Mouse (Mus musculus): ENCODE measurements around the gene Pgf. TPM values are rescaled to one million over a fixed set of nuclear protein-coding genes. Genes with fewer than 3 reads are reported as not detected.

Gene Pgf
- polyA plus RNA-seq, 1 experiment from 2014 or later, result 6.3 TPM

- no peak overlapping the region for H3K9ac ChIP-seq
- H3K4me3 ChIP-seq (replicated peaks), result no peak overlapping the region
- peaks cover 65% of the 10 kb centered on the region for H3K36me3 ChIP-seq (replicated peaks)
- no peak for ATAC-seq (ENCODE audit: low FRiP score)
- peaks cover 4% of the 10 kb centered on the region; the same call in 1 of the 2 replicates for H3K27me3 ChIP-seq
- 89% methylated on average over 8 of the region's 8 CpGs for WGBS
- H3K27ac ChIP-seq, result no peak overlapping the region
- H3K9me3 ChIP-seq, result no peaks in the 10 kb centered on the region
- no peak overlapping the region for H3K4me2 ChIP-seq
- no peaks in the 10 kb centered on the region for H3K4me1 ChIP-seq
Observed at GRCm38 (mm10) chr12:85134043-85134794, 43.4 kb downstream of the Pgf start.

GRCm38 (mm10) chr12:85131361-85131760, 46.2 kb downstream of the Pgf start:
- no peak overlapping the region for H3K9ac ChIP-seq
- H3K4me1 ChIP-seq, result no peaks in the 10 kb centered on the region
- H3K4me3 ChIP-seq (replicated peaks), result no peak overlapping the region
- no peak overlapping the region for H3K27ac ChIP-seq
- 92% methylated on average over 6 of the region's 6 CpGs for WGBS
- no peaks in the 10 kb centered on the region for H3K9me3 ChIP-seq
- no peak for ATAC-seq (ENCODE audit: low FRiP score)
- H3K4me2 ChIP-seq, result no peak overlapping the region
- H3K27me3 ChIP-seq, result no peaks in the 10 kb centered on the region
- H3K36me3 ChIP-seq (replicated peaks), result peaks cover 86% of the 10 kb centered on the region

- Histone ChIP-seq H3K4me1 (no peaks in the 10 kb centered on the region), H3K9ac (no peak overlapping the region), H3K27me3 (no peaks in the 10 kb centered on the region), H3K36me3 (replicated peaks) (peaks cover 80% of the 10 kb centered on the region), H3K9me3 (no peaks in the 10 kb centered on the region), H3K27ac (no peak overlapping the region), H3K4me2 (no peak overlapping the region), H3K4me3 (replicated peaks) (no peak overlapping the region)
- ATAC-seq (ENCODE audit: low FRiP score), result no peak
- WGBS, result 94% methylated on average over 9 of the region's 9 CpGs
Observed at GRCm38 (mm10) chr12:85129426-85129978, 48.1 kb downstream of the Pgf start.

- no peaks in the 10 kb centered on the region for H3K4me1 ChIP-seq
- no peak overlapping the region for H3K4me2 ChIP-seq
- H3K36me3 ChIP-seq (replicated peaks), result peaks cover 80% of the 10 kb centered on the region
- no peak overlapping the region for H3K27ac ChIP-seq
- H3K27me3 ChIP-seq, result no peaks in the 10 kb centered on the region
- H3K9me3 ChIP-seq, result no peaks in the 10 kb centered on the region
- 87% methylated on average over 8 of the region's 8 CpGs for WGBS
- no peak overlapping the region for H3K9ac ChIP-seq
- no peak overlapping the region for H3K4me3 ChIP-seq (replicated peaks)
- ATAC-seq (ENCODE audit: low FRiP score), result no peak
Observed at GRCm38 (mm10) chr12:85126986-85127603, 50.5 kb downstream of the Pgf start.

GRCm38 (mm10) chr12:85124751-85125150, 52.8 kb downstream of the Pgf start:
- Histone ChIP-seq H3K36me3 (replicated peaks) (peaks cover 83% of the 10 kb centered on the region), H3K9ac (no peak overlapping the region), H3K27ac (no peak overlapping the region), H3K4me2 (no peak overlapping the region), H3K4me1 (no peaks in the 10 kb centered on the region), H3K27me3 (no peaks in the 10 kb centered on the region), H3K4me3 (replicated peaks) (no peak overlapping the region), H3K9me3 (no peaks in the 10 kb centered on the region)
- no peak for ATAC-seq (ENCODE audit: low FRiP score)
- 94% methylated on average over 5 of the region's 5 CpGs for WGBS

GRCm38 (mm10) chr12:85123645-85124044, 53.9 kb downstream of the Pgf start:
- ATAC-seq (ENCODE audit: low FRiP score), result no peak
- Histone ChIP-seq H3K27me3 (no peaks in the 10 kb centered on the region), H3K4me2 (no peak overlapping the region), H3K27ac (no peak overlapping the region), H3K9me3 (no peaks in the 10 kb centered on the region), H3K4me3 (replicated peaks) (no peak overlapping the region), H3K36me3 (replicated peaks) (peaks cover 85% of the 10 kb centered on the region), H3K9ac (no peak overlapping the region), H3K4me1 (no peaks in the 10 kb centered on the region)
- 97% methylated on average over 11 of the region's 11 CpGs for WGBS

GRCm38 (mm10) chr12:85123108-85123530, 54.5 kb downstream of the Pgf start:
- WGBS, result 97% methylated on average over 9 of the region's 9 CpGs
- no peak for ATAC-seq (ENCODE audit: low FRiP score)
- H3K36me3 ChIP-seq (replicated peaks), result peaks cover 85% of the 10 kb centered on the region

GRCm38 (mm10) chr12:85121806-85122459, 55.7 kb downstream of the Pgf start:
- no peak overlapping the region for H3K9ac ChIP-seq
- H3K4me1 ChIP-seq, result no peaks in the 10 kb centered on the region
- H3K4me2 ChIP-seq, result no peak overlapping the region
- H3K27me3 ChIP-seq, result no peaks in the 10 kb centered on the region
- peaks cover 77% of the 10 kb centered on the region for H3K36me3 ChIP-seq (replicated peaks)
- WGBS, result 88% methylated on average over 9 of the region's 9 CpGs
- ATAC-seq (ENCODE audit: low FRiP score), result no peak
- H3K4me3 ChIP-seq (replicated peaks), result no peak overlapping the region
- H3K27ac ChIP-seq, result no peak overlapping the region
- no peaks in the 10 kb centered on the region for H3K9me3 ChIP-seq

More at GRCm38 (mm10) chr12:85123108-85123530, 54.5 kb downstream of the Pgf start:
- Histone ChIP-seq H3K4me2 (no peak overlapping the region), H3K27ac (no peak overlapping the region), H3K9ac (no peak overlapping the region), H3K4me1 (no peaks in the 10 kb centered on the region), H3K4me3 (replicated peaks) (no peak overlapping the region), H3K9me3 (no peaks in the 10 kb centered on the region), H3K27me3 (no peaks in the 10 kb centered on the region)

Other genes starting within 250 kb of the Pgf start
- 132 TPM in 2 replicates for gene Fcf1, start 206.9 kb downstream of the Pgf start, polyA plus RNA-seq (2016; fragmentation: Nextera tagmentation; extraction: Ambion mirVana)
- gene Arel1, start 206.9 kb downstream of the Pgf start, polyA plus RNA-seq (2016; fragmentation: Nextera tagmentation; extraction: Ambion mirVana), result 27.6 and 27.9 TPM in 2 replicates
- 45.5 and 47.8 TPM in 2 replicates for gene Ylpm1, start 181.5 kb downstream of the Pgf start, polyA plus RNA-seq (2016; fragmentation: Nextera tagmentation; extraction: Ambion mirVana)
- 3.1 and 4.3 TPM in 2 replicates for gene Prox2, start 67.0 kb downstream of the Pgf start, polyA plus RNA-seq (2016; fragmentation: Nextera tagmentation; extraction: Ambion mirVana)
- 104 and 109 TPM in 2 replicates for gene Dlst, start 67.0 kb downstream of the Pgf start, polyA plus RNA-seq (2016; fragmentation: Nextera tagmentation; extraction: Ambion mirVana)
- gene Rps6kl1, start 26.5 kb downstream of the Pgf start, polyA plus RNA-seq (2016; fragmentation: Nextera tagmentation; extraction: Ambion mirVana), result 5.8 and 6.1 TPM in 2 replicates
- gene Eif2b2, start 41.7 kb upstream of the Pgf start, polyA plus RNA-seq (2016; fragmentation: Nextera tagmentation; extraction: Ambion mirVana), result 94.6 and 98.3 TPM in 2 replicates
- 11.0 and 11.2 TPM in 2 replicates for gene Mlh3, start 92.8 kb upstream of the Pgf start, polyA plus RNA-seq (2016; fragmentation: Nextera tagmentation; extraction: Ambion mirVana)
- 62.1 and 62.2 TPM in 2 replicates for gene Acyp1, start 110.6 kb upstream of the Pgf start, polyA plus RNA-seq (2016; fragmentation: Nextera tagmentation; extraction: Ambion mirVana)
- gene Zc2hc1c, start 110.8 kb upstream of the Pgf start, polyA plus RNA-seq (2016; fragmentation: Nextera tagmentation; extraction: Ambion mirVana), result 1.1 and 1.6 TPM in 2 replicates
- 23.7 and 24.5 TPM in 2 replicates for gene Nek9, start 161.6 kb upstream of the Pgf start, polyA plus RNA-seq (2016; fragmentation: Nextera tagmentation; extraction: Ambion mirVana)
- gene Tmed10, start 197.1 kb upstream of the Pgf start, polyA plus RNA-seq (2016; fragmentation: Nextera tagmentation; extraction: Ambion mirVana), result 208 and 214 TPM in 2 replicates

Measured in forebrain, embryonic 12.5 days (tissue).